Mouse (Mus musculus) olfactory bulb, adult 2 months (tissue): ENCODE measurements at regions not wholly inside any gene's neighbourhood (a gene's known extent, or its start where the extent isn't known, plus 50 kb on each side); places are given as distances from the start of the nearest gene placed in this dataset.

ENCODE experiments used
- CTCF ChIP-seq: fragments of 200-500 bp; IDR thresholded peaks from 2 replicates; pipeline ENCODE4 v1.5.1; 2012; ENCODE audit warnings: low read depth, mild to moderate bottlenecking, low read length, moderate library complexity; ENCODE audit not compliant: insufficient read depth
- POLR2A ChIP-seq: fragments of 200-500 bp; IDR thresholded peaks from 2 replicates; pipeline ENCODE4 v1.6.1; 2012; ENCODE audit warnings: mild to moderate bottlenecking, low read depth, low read length, moderate library complexity; ENCODE audit not compliant: insufficient read depth

- no peak for TF ChIP-seq CTCF
- no peak for TF ChIP-seq POLR2A
These were observed 457.5 kb upstream of the Igfbp7 start for GRCm38 (mm10) chr5:77865342-77865741.
